Comparison of ENCODE assay signal across 8 mouse cellular contexts in the genomic region with DNA sequence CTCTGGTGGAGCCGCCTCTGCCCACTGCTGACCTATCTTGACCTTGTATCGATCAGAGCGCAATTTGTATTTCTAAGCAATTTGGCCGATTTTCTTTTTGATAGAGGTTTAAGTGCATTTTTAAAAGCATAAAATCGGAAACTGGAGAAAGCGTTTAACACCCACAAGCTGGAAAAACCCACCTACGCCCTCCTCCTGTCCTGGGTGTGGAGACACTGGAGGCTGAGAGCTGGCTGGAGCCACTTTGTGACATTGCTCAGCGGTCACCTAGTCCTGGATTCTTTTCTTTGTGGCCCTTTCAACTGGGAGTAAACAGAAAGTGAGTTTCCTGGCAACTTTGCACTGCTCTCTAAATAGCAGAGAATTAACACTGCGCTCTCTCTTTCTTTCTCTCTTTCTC.
DNase-seq lines count a peak whose midpoint lies in the region; ATAC-seq and TF ChIP-seq lines count a peak whose summit lies in the region.

No protein-coding gene starts in this region.

- peaks cover 87% of the 10 kb centered on the region for H3K27me3 ChIP-seq in E14TG2a.4 (ENCODE audit: insufficient read depth, low read length)
- peaks cover 40% of the 10 kb centered on the region for H3K27me3 ChIP-seq in forebrain, embryonic 14.5 days (replicated peaks; ENCODE audit: control insufficient read depth, insufficient read depth, low read length)
- H3K27me3 ChIP-seq in liver, embryonic 12.5 days (replicated peaks) = peaks cover 92% of the 10 kb centered on the region

- H3K9ac ChIP-seq in forebrain, embryonic 14.5 days (ENCODE audit: low read length) = no peak overlapping the region
- no peak overlapping the region for H3K9ac ChIP-seq in liver, embryonic 12.5 days

- no peaks in the 10 kb centered on the region for H3K9me3 ChIP-seq in E14TG2a.4 (ENCODE audit: low read length)
- no peaks in the 10 kb centered on the region for H3K9me3 ChIP-seq in forebrain, embryonic 14.5 days (replicated peaks; ENCODE audit: control insufficient read depth, low read length)
- no peaks in the 10 kb centered on the region for H3K9me3 ChIP-seq in liver, embryonic 12.5 days (replicated peaks)

- TF ChIP-seq CTCF in E14TG2a.4 (conservative IDR thresholded peaks at IDR 0.05; ENCODE audit: low read length) = no peak

- intact Hi-C loops in heart, postnatal 25 days (cut with DNase I) = loop anchor here (10.0 kb wide), 1 partner anchor 486 kb away; no protein-coding TSS in a partner anchor

- no peak for ATAC-seq in forebrain, embryonic 14.5 days
- ATAC-seq in liver, embryonic 12.5 days = no peak

- H3K36me3 ChIP-seq in E14TG2a.4 (ENCODE audit: insufficient read depth, low read length) = no peaks in the 10 kb centered on the region
- no peaks in the 10 kb centered on the region for H3K36me3 ChIP-seq in forebrain, embryonic 14.5 days (ENCODE audit: control insufficient read depth, insufficient read depth, low read length)
- H3K36me3 ChIP-seq in liver, embryonic 12.5 days = no peaks in the 10 kb centered on the region

- peak overlapping the region; percentile 59; the same call in 1 of the 2 replicates for H3K4me3 ChIP-seq in E14TG2a.4 (replicated peaks; ENCODE audit: low read length)
- H3K4me3 ChIP-seq in forebrain, embryonic 14.5 days (ENCODE audit: low read depth, low read length) = no peak overlapping the region
- no peak overlapping the region for H3K4me3 ChIP-seq in liver, embryonic 12.5 days

- peak overlapping the region; percentile 34; the same call in 1 of the 2 replicates for H3K4me2 ChIP-seq in forebrain, embryonic 14.5 days (ENCODE audit: low read length)
- peak overlapping the region; percentile 53 for H3K4me2 ChIP-seq in liver, embryonic 12.5 days

- peak; percentile 33 to 55 for DNase-seq in heart, adult 18-20 months
- DNase-seq in heart, postnatal 25 days (ENCODE audit: low spot score) = no peak
- no peak for DNase-seq in forebrain, embryonic 14.5 days (ENCODE audit: low spot score)
- no peak for DNase-seq in frontal cortex, postnatal 10 days (ENCODE audit: low spot score in 2 of 2)
- DNase-seq in adrenal gland, adult 18-20 months (ENCODE audit: low spot score in 2 of 2) = no peak
- no peak for DNase-seq in cerebellum, postnatal 4 days (ENCODE audit: low spot score in 2 of 2)

- WGBS in forebrain, embryonic 14.5 days = 5% methylated on average over 9 of the region's 9 CpGs
- WGBS in liver, embryonic 12.5 days (ENCODE audit: insufficient replicate concordance) = 5% methylated on average over 9 of the region's 9 CpGs

- H3K27ac ChIP-seq in forebrain, embryonic 14.5 days (ENCODE audit: low read depth, low read length) = no peak overlapping the region
- no peak overlapping the region for H3K27ac ChIP-seq in liver, embryonic 12.5 days

- H3K4me1 ChIP-seq in E14TG2a.4 (replicated peaks; ENCODE audit: low read depth, low read length) = peaks cover 54% of the 10 kb centered on the region
- peaks cover 17% of the 10 kb centered on the region; the same call in 1 of the 2 replicates for H3K4me1 ChIP-seq in forebrain, embryonic 14.5 days (ENCODE audit: control insufficient read depth, insufficient read depth, low read length)
- peaks cover 53% of the 10 kb centered on the region for H3K4me1 ChIP-seq in liver, embryonic 12.5 days

Comparison
In these comparisons a context has a peak if more than half of its experiments do, and no peak if none do; other contexts are left out.
1. DNase-seq: peak in heart, adult 18-20 months (2 of 2); none in heart, postnatal 25 days (single experiment), forebrain, embryonic 14.5 days (single experiment), frontal cortex, postnatal 10 days (0 of 2), adrenal gland, adult 18-20 months (0 of 2) and cerebellum, postnatal 4 days (0 of 2).